Mouse (Mus musculus): ENCODE results near the gene Slc17a7. TPM values are rescaled to one million over a fixed set of nuclear protein-coding genes. Genes with fewer than 3 reads are reported as not detected.
A peak's percentile ranks its signal among the peaks of the same experiment; 100 is the strongest.

The Slc17a7 gene
- polyA plus RNA-seq, 1 experiment from 2014 or later: 0.71 TPM

DNA sequence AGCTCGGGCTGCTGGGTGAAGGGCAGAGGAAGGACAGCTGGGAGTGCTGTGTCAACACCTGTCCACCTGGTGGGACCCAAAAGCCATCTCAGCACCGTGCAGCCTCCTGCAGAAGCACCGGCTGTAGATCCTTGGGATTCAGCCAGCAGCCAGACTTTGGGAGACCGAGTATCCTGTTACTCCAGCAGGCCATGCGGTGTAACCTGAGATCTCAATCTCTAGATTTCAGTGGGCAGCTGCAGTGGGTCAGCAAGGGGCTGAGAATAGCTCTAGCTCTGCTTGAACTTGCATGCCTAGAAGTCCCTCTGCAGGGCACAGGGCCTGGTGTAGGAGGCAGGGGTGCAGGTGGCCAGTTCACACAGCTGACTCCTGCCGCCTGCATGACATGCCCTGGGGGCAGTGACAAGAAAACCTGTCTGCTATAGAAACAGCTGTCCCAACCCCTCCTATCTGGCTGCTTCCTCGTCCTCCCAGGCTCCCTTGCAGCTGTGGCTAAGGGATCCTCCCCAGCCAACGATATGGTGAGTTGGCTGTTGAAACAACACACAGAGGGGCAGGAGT lies 28.1 kb downstream of the Slc17a7 start:
- peak; percentile 53 for DNase-seq (ENCODE audit: low spot score)
- Histone ChIP-seq H3K36me3 (no peaks in the 10 kb centered on the region), H3K4me3 (no peak overlapping the region), H3K27ac (0 out of 2 replicates have a peak overlapping the region, but pooled peaks have one; percentile 5), H3K4me1 (replicated peaks) (peaks cover 49% of the 10 kb centered on the region), H3K27me3 (ENCODE audit: insufficient read depth, poor library complexity, severe bottlenecking) (peaks cover 71% of the 10 kb centered on the region), H3K9me3 (no peaks in the 10 kb centered on the region)
- WGBS: 18% methylated on average over 8 of the region's 8 CpGs

DNA sequence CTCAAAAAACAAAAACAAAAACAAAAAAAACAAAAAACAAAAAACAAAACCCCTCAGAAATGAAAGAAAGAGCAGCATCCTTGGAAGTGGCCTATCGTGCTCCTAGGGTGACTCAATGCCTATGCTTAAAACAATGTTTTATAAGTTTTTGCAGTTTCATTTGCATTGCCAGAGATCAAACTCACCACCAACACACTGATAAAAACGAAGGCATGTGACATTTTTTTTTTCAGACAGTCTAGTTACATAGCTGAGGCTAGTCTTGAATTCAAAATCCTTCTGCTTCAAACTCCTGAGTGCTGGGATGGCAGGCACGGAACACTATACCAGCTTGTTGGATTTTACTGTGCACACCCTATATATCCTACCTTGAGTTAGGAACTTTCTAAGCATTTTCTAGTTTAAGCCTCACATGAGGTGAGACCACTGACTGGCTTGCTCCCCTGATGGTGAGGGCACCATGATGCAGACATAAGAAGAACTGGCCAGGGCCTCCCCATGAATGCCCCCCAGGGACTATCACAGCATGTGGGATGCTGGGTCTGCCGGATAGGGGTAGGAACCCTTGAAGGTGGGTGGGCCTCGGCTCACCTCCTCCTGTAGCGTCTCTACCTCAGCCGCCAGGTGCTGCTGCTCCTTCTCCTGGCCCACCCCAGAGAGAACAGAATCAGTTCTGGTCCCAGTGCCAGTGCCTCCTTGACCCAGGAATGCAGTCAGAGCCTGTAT lies 29.0 kb downstream of the Slc17a7 start:
- Histone ChIP-seq H3K4me1 (replicated peaks) (peaks cover 56% of the 10 kb centered on the region), H3K4me3 (no peak overlapping the region), H3K27ac (peak overlapping the region; percentile 50), H3K27me3 (ENCODE audit: insufficient read depth, poor library complexity, severe bottlenecking) (peaks cover 68% of the 10 kb centered on the region), H3K9me3 (no peaks in the 10 kb centered on the region), H3K36me3 (no peaks in the 10 kb centered on the region)
- 76% methylated on average over 7 of the region's 7 CpGs for WGBS
- DNase-seq (ENCODE audit: low spot score): no peak

DNA sequence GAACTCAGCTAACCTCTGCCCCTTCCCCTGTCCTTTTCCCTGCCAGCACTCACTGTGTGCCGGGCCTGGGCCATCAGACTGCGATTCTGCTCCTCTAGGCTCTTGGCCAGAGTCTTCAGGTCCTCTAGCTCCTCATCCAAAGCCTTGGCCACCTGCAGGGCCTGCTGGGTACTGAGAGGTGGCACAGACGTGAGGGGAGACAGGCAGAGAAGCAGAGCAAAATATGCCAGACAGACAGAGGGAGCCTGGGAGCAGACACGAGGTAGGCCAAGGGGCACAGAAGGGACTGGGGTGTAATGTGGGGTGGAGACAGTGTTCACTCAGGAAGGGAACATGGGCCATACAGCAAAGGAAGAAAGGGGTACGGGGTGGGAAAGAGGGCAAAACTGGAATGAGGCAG lies 29.7 kb downstream of the Slc17a7 start:
- H3K9me3 ChIP-seq: no peaks in the 10 kb centered on the region
- peaks cover 61% of the 10 kb centered on the region for H3K27me3 ChIP-seq (ENCODE audit: insufficient read depth, poor library complexity, severe bottlenecking)
- H3K4me3 ChIP-seq: no peak overlapping the region
- peak overlapping the region; percentile 50 for H3K27ac ChIP-seq
- no peak for DNase-seq (ENCODE audit: low spot score)
- H3K4me1 ChIP-seq (replicated peaks): peaks cover 61% of the 10 kb centered on the region
- 62% methylated on average over 5 of the region's 5 CpGs for WGBS
- no peaks in the 10 kb centered on the region for H3K36me3 ChIP-seq

DNA sequence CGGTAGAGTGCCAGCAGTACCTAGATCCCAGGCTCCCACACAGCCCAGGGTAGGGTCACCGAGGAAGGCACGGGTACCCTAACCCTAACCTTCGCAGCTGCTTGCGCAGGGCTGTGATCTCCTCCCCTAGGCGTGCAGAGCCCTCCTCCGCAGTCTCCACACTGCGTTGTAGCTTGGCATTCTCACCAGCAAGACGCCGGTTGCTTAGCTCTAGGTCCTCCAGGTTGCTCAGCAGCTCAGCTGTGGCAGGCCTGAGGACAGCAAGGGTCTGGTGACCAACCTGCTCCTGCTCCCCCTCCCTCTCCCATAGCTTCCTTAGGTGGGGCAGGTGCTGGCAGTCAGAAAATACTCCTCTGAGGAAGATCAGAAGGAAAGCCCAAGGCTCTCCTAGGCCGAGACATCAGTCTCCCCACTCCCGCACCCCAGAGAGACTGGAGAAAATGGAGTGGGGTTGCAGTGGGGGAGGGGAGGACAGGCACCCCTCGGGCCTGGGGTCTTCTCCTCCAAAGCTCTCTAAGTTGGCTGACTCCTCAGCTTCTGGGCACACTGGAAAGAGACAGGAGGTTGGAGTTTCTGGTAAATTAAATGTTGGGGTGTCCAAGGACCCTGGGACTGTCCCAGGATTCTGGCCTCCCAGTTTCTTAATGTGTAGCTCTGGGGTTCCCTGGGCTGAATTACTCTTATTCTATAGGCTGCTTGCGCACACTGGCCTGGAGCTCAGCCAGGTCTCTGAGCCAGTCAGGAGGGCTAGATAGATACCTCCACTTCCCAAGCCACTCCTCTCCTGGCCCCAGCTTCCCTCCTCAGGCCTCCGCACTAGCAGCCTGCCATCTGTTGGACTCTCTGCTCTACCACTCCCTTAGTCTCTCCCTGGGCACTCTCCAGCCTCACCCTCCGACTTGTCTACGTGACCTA lies 30.4 kb downstream of the Slc17a7 start:
- Histone ChIP-seq H3K27me3 (ENCODE audit: insufficient read depth, poor library complexity, severe bottlenecking) (peaks cover 54% of the 10 kb centered on the region), H3K27ac (peak overlapping the region; percentile 18; the same call in 1 of the 2 replicates), H3K4me1 (replicated peaks) (peaks cover 66% of the 10 kb centered on the region), H3K4me3 (no peak overlapping the region), H3K36me3 (no peaks in the 10 kb centered on the region), H3K9me3 (no peaks in the 10 kb centered on the region)
- DNase-seq (ENCODE audit: low spot score): no peak
- WGBS: 71% methylated on average over 17 of the region's 17 CpGs

DNA sequence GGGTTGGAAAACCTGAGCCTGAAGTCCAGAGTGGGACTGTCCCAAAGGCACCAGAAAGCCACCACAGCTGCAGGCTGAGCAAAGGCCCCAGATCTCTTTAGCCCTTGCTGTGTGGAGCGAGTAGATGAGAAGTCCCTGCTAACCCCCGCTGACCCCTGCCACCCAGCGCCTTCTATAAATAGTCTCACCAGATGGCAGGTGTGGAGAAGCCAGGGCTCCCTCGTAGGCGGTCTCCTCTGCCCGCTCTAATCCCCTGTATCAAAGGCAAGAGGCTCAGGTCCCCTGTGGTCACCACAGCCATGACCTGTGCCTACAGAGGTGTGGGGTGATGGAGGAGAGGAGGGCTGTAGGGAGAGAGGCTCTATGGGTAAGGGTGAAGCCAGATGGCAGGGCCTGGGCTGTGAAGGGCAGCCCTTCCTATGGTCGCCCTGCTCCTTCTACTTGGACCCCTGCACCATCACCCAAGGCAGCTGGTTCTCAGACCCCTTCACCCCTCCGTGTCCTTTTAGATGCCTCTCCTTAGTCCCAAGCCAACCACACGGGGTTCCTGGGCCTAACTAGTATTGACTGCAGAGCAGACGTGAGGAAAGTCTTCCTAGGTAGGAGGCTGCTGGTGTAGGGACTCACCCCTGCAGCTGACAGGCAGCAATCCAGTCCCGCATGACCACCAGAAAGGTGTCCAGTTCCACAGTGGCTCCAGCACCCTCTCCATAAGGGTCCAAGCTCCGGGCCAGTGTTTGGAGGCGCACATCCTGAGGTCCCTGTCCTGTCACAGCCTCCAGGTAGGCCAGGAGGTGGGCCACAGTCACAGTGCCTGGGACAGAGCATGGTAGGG lies 31.8 kb downstream of the Slc17a7 start:
- Histone ChIP-seq H3K4me3 (no peak overlapping the region), H3K9me3 (no peaks in the 10 kb centered on the region), H3K27me3 (ENCODE audit: insufficient read depth, poor library complexity, severe bottlenecking) (peaks cover 50% of the 10 kb centered on the region), H3K27ac (0 out of 2 replicates have a peak overlapping the region, but pooled peaks have one; percentile 45), H3K36me3 (no peaks in the 10 kb centered on the region), H3K4me1 (replicated peaks) (peaks cover 66% of the 10 kb centered on the region)
- no peak for DNase-seq (ENCODE audit: low spot score)
- WGBS: 58% methylated on average over 13 of the region's 13 CpGs

DNA sequence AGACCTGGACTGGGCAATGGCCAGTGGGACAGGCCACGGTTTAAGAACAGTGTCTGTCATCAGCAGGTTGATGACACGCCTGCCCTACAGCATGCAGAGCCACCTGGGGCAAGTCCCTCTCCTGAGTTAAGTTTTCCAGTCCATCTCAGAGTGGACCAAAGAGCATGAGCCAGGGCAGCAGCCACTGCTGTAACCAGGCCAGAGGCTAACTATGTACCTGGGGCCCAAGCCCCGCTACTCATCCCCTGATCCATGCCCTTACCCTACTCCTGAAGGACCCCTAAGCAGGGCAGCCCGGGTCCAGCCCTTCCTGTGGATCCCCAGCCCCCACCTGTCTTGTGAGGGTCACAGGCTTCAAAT lies 32.4 kb downstream of the Slc17a7 start:
- no peak overlapping the region for H3K4me3 ChIP-seq
- peaks cover 62% of the 10 kb centered on the region for H3K4me1 ChIP-seq (replicated peaks)
- DNase-seq (ENCODE audit: low spot score): no peak
- H3K27me3 ChIP-seq (ENCODE audit: insufficient read depth, poor library complexity, severe bottlenecking): peaks cover 49% of the 10 kb centered on the region
- peak overlapping the region; percentile 45; the same call in 1 of the 2 replicates for H3K27ac ChIP-seq
- H3K36me3 ChIP-seq: no peaks in the 10 kb centered on the region
- WGBS: 77% methylated on average over 4 of the region's 4 CpGs
- no peaks in the 10 kb centered on the region for H3K9me3 ChIP-seq

DNA sequence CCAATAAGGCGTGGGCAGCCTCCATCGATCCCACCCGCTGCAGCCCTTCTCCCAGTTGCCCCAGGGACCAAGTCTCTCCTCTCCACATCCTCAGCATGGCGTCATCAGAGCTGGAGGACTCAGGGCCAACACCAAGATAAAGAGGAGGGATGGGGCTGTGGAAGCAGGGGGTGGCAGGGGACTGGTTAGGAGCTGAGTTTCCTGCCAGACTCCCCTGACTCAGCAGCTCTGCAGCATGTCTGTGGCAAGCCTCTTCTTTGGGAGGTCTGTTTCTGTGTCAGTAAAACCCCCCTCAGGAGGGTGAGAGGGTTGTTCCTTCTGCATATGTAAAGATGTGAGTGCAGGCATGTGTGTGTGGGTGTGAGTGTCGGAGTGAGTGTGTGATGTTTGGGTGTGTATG lies 33.2 kb downstream of the Slc17a7 start:
- peaks cover 55% of the 10 kb centered on the region for H3K4me1 ChIP-seq (replicated peaks)
- no peaks in the 10 kb centered on the region for H3K36me3 ChIP-seq
- H3K4me3 ChIP-seq: no peak overlapping the region
- peak overlapping the region; percentile 45 for H3K27ac ChIP-seq
- H3K9me3 ChIP-seq: no peaks in the 10 kb centered on the region
- peaks cover 49% of the 10 kb centered on the region for H3K27me3 ChIP-seq (ENCODE audit: insufficient read depth, poor library complexity, severe bottlenecking)
- DNase-seq (ENCODE audit: low spot score): no peak
- 68% methylated on average over 5 of the region's 5 CpGs for WGBS

DNA sequence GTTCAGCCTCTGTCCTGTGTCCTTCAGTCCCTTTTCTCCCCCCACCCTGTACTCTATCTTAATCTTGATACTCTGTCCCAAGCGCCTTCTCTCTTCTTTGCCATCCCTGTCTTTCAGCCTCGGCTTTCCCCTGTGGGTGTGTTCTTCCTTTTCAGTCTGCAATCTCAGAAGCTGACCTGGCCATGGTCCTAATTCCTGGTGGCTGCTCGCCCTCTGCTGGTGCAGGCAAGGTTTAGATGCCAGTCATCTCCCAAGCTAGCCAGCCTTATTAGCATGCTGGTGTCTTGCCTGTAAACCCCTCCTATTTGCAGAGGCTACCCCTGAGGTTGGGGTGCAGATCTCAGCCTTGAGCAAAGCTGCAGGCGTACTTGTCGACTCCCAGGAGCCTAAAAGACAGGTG lies 34.7 kb downstream of the Slc17a7 start:
- WGBS: 15% methylated on average over 5 of the region's 5 CpGs
- peaks cover 51% of the 10 kb centered on the region for H3K27me3 ChIP-seq (ENCODE audit: insufficient read depth, poor library complexity, severe bottlenecking)
- DNase-seq (ENCODE audit: low spot score): peak; percentile 76
- H3K4me3 ChIP-seq: no peak overlapping the region
- H3K4me1 ChIP-seq (replicated peaks): peaks cover 45% of the 10 kb centered on the region
- H3K9me3 ChIP-seq: no peaks in the 10 kb centered on the region
- no peaks in the 10 kb centered on the region for H3K36me3 ChIP-seq
- H3K27ac ChIP-seq: peak overlapping the region; percentile 50; the same call in 1 of the 2 replicates

DNA sequence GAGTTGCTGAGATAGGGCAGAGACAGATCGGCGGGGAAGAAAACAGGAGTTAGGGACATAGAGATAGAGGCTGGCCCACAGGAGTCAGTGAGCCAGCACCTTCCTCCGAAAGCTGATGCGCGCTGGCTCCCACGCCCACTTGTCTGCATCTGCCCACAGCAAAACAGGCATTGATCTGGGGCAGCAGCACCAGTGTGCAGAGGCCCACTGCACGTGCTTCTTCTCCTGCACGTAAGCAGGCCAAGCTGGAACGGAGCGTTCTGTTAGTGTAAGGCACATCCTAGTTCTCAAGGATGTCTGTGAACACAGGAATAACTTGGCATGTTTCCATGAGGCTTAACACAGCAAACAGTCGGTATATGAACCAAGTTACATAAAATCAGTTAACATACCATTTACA lies 35.2 kb downstream of the Slc17a7 start:
- WGBS: 84% methylated on average over 11 of the region's 11 CpGs
- peaks cover 42% of the 10 kb centered on the region for H3K4me1 ChIP-seq (replicated peaks)
- H3K27ac ChIP-seq: no peak overlapping the region
- H3K9me3 ChIP-seq: no peaks in the 10 kb centered on the region
- H3K27me3 ChIP-seq (ENCODE audit: insufficient read depth, poor library complexity, severe bottlenecking): peaks cover 51% of the 10 kb centered on the region
- no peak for DNase-seq (ENCODE audit: low spot score)
- no peak overlapping the region for H3K4me3 ChIP-seq
- no peaks in the 10 kb centered on the region for H3K36me3 ChIP-seq

DNA sequence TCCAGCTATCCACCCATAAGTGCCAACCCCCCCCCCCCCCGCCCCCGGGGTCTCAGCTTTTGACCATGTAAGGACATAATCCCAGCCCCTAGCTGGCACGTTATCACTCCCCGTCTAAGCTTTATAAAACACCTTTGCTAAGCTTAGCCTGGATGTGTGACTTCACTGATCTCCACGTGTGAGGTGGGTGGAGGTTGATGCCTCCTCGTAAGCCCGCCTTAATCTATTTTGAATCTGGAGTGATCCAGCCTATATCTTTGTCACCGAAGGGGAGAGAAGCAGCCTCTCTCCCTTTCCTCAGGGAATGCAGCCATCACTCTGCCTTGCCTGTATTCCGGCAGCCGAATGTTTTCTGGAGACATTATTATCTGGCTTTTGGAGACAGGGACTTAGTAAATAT lies 38.9 kb downstream of the Slc17a7 start:
- no peaks in the 10 kb centered on the region for H3K9me3 ChIP-seq
- H3K27me3 ChIP-seq (ENCODE audit: insufficient read depth, poor library complexity, severe bottlenecking): peaks cover 29% of the 10 kb centered on the region
- H3K36me3 ChIP-seq: no peaks in the 10 kb centered on the region
- no peak for DNase-seq (ENCODE audit: low spot score)
- H3K4me3 ChIP-seq: no peak overlapping the region
- peaks cover 17% of the 10 kb centered on the region for H3K4me1 ChIP-seq (replicated peaks)
- H3K27ac ChIP-seq: no peak overlapping the region
- WGBS: 61% methylated on average over 10 of the region's 10 CpGs

DNA sequence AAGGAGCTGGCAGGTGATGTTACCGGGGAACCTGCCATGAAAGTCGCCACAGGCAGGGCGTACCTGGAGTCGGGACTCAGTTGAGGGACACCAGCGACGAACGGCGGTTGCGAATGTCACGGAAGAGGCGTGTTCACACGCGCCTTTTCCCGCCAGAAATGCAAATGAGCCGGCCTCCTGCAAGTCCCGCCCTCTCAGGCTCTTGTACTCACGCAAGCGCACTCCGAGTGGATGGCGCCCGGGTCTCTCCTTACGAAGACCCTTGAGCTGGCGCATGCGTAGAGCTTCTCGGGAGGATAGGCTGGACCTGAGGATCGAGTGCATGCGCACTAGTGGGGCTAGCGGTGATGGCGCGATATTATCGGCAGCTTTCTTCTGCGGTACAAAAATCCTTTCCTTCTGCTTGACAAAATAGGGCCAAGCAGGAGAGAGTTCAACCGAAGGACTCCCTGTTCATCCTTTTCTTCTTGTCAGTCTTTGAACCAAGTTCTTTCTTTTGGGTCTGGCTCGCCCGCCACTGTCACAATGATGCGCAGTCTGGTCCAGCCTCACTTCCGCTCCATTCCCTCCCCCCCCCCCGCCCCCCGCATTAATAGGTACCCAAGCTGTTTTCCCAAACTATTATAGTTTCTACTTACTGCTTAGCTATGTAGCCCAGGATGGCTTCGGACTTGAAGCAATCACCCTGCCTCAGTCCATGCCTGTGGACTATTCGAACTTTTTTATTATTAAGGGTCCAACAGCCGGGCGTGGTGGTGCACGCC lies 40.8 kb downstream of the Slc17a7 start, which contains the start of gene Ccdc155:
Gene Ccdc155 (minus strand): TSS at position 513 of the 764 bp plus-strand sequence.
- H3K4me1 ChIP-seq (replicated peaks): peaks cover 6% of the 10 kb centered on the region; the same call in 1 of the 2 replicates
- DNase-seq (ENCODE audit: low spot score): peak; percentile 99
- H3K36me3 ChIP-seq: no peaks in the 10 kb centered on the region
- H3K27ac ChIP-seq: peak within 1 kb of the TSS; percentile 82
- WGBS: 10% methylated on average over 44 of the region's 44 CpGs
- H3K4me3 ChIP-seq: peak within 1 kb of the TSS; percentile 51
- H3K9me3 ChIP-seq: no peaks in the 10 kb centered on the region
- H3K27me3 ChIP-seq (ENCODE audit: insufficient read depth, poor library complexity, severe bottlenecking): peaks cover 32% of the 10 kb centered on the region
